Mouse (Mus musculus): Measurements from ENCODE around the gene Htra3.

Htra3 gene

GRCm38 (mm10) chr5:35655753-35656485, 23.7 kb downstream of the Htra3 start:
- DNase-seq (ENCODE audit: extremely low read depth, insufficient read length, low spot score) = no peak

DNA sequence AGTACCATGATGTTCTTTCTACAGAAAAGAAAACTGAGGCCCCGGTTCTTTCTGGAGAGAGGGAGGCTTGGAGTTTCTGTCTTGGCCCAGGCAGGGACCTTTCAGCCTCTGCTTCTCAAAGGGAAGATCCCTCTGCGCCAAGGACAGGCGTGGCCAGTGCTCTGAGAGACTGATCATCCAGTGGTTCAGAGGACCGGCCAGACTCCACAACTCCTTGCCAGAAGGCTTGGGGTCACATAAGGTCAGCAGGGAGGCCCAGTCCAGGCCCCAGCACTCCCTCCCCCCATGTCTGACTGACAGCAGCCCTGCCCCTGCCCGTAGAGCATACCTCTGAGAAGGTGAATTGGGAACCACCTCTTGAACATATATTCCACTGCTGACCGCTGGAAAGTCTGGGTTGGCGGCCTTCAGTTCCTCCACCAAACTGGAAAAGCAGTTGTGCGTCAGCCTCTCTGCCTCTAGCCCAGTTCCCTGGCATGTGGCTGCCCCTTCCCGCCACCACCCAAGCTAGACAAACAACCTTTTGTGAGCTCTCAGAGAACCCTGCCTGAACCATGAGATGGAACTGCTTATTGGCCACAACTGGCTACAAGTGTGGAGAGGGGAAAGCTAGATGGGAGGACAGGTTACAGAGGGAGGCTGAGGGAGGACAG, 25.7 kb downstream of the Htra3 start:
- no peak for DNase-seq (ENCODE audit: extremely low read depth, insufficient read length, low spot score)

- DNase-seq (ENCODE audit: extremely low read depth, insufficient read length, low spot score) = no peak
Observed at GRCm38 (mm10) chr5:35652872-35653271, 26.7 kb downstream of the Htra3 start.

GRCm38 (mm10) chr5:35652319-35652718, 27.3 kb downstream of the Htra3 start:
- DNase-seq (ENCODE audit: extremely low read depth, insufficient read length, low spot score) = no peak

DNA sequence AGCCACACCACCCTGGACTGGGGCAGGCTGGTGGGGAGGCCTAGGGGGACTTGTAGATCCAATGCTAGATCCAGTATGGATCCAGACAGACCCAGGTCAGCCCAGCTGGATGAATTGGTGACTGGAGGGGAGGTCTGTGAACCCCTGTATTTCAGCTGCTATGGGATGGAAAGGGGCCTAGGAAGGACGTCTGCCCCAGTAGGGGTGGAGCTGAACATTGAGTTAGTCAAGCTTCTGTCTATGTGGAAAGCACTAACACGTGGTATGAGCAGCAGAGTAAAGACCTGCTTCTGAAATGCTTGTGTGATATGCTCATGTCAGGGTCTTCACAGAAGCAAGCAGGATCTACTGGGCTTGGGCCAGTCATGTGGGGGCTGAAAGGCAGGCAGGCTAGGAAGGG, 31.4 kb downstream of the Htra3 start:
- DNase-seq (ENCODE audit: extremely low read depth, insufficient read length, low spot score) = no peak

DNA sequence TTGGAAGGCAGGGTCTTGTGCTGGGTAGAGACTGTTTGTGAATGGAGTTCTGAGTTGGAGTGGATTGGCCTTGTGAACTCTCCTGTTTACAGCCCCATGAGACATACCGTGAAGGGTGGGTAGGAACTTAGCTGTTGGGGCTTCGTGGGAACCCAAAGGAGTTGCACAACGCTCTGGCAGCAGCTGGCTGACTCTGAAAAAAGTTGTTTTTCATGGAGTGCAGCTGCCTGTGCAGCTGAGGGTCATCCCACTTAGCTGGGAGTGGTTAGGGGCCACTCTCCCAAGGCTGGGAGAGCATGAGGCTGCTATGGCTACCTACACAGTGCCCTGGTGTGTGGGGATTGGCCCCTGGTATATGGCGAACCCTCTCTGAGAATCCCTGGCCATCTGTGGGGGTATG, 32.0 kb downstream of the Htra3 start:
- no peak for DNase-seq (ENCODE audit: extremely low read depth, insufficient read length, low spot score)

DNA sequence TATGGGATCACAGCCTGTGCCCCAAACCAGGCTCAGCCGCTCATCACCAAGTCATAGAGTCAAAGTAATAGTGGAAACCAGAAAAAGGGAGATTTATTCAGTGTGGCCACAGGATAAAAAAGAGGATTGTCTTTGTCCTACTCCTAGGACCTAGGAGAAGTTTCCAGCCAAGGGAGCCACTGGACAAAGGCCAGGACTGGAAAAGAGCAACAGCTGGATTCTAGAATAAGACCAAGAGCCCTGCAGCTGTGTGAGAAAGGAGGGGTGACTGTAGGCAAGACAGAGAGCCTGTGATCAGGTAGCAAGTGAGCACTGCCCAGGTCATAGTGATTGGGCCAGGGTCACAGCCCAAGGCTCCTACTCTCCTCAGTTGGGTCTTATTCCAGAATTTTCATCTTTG, 32.7 kb downstream of the Htra3 start:
- DNase-seq (ENCODE audit: extremely low read depth, insufficient read length, low spot score) = no peak

- no peak for DNase-seq (ENCODE audit: extremely low read depth, insufficient read length, low spot score)
Observed at GRCm38 (mm10) chr5:35645938-35646493, 33.6 kb downstream of the Htra3 start.

DNA sequence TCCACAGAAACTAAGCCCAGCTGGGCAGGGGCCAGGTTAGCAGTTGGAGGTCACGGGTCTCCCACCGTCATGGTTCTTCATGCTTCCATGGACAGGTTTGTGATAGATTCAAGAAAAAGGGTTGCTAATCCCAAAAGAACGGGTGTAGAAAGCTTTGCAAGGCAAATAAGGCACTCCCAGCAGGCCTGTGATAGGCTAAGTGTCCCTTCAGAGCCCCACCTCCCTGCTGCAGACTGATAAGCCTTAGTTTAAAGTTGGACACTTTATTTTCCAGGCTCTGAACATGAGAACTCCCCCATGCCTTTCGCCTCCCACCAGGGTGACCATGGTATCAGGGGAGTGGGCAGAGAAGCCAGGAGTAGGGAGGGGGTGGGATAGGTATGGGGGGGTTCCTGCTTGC, 35.5 kb downstream of the Htra3 start:
- DNase-seq (ENCODE audit: extremely low read depth, insufficient read length, low spot score) = no peak

- DNase-seq (ENCODE audit: extremely low read depth, insufficient read length, low spot score) = no peak
Observed at GRCm38 (mm10) chr5:35643401-35644048, 36.1 kb downstream of the Htra3 start.

- DNase-seq (ENCODE audit: extremely low read depth, insufficient read length, low spot score) = no peak
Observed at GRCm38 (mm10) chr5:35641961-35642584, 37.5 kb downstream of the Htra3 start.

DNA sequence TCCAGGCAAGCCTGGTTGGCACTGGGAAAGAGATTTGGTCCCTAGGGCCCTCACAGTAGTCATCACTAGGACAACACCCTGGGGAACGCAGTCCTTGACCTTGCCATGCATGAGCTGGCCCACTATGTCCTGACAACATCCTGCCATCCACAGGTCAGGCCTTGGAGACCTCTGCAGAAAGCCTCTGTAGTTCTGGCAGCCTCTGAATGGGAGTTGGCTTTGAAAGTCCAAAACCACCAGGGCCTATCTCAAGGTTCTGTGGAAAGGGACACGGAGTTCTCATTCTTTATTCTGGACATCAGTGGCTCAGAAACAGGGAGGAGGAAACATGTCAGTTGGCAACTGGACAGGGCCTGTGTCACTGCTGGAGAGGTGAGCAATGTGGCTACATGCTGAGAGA, 43.6 kb downstream of the Htra3 start:
- DNase-seq (ENCODE audit: extremely low read depth, insufficient read length, low spot score) = peak; percentile 38

GRCm38 (mm10) chr5:35632841-35633240, 46.7 kb downstream of the Htra3 start:
- no peak for DNase-seq (ENCODE audit: extremely low read depth, insufficient read length, low spot score)

GRCm38 (mm10) chr5:35631755-35632154, 47.8 kb downstream of the Htra3 start:
- DNase-seq (ENCODE audit: extremely low read depth, insufficient read length, low spot score) = no peak

GRCm38 (mm10) chr5:35631224-35631623, 48.4 kb downstream of the Htra3 start:
- no peak for DNase-seq (ENCODE audit: extremely low read depth, insufficient read length, low spot score)

DNA sequence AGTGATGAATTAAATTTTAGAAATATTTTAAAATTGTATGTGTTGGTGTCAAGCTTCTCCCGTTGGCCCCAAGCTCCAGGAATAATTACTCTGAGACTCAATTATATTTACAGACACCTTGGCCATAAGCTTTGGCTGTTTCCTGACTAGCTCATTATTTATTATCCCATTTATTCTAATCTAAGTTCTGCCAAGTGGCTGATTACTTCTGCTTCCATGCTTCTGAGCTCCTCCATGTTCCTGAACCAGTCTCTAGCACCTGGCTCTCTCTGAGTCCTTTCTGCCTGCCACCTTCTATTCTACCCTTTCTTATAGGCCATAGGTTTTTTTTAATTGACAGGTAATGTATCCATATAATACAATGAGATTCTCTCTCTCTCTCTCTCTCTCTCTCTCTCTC, 48.9 kb downstream of the Htra3 start:
- DNase-seq (ENCODE audit: extremely low read depth, insufficient read length, low spot score) = no peak

- no peak for DNase-seq (ENCODE audit: extremely low read depth, insufficient read length, low spot score)
Observed at GRCm38 (mm10) chr5:35629333-35629732, 50.2 kb downstream of the Htra3 start.

GRCm38 (mm10) chr5:35628685-35629084, 50.9 kb downstream of the Htra3 start:
- no peak for DNase-seq (ENCODE audit: extremely low read depth, insufficient read length, low spot score)

- no peak for DNase-seq (ENCODE audit: extremely low read depth, insufficient read length, low spot score)
Observed at GRCm38 (mm10) chr5:35627307-35627840, 52.2 kb downstream of the Htra3 start.

DNA sequence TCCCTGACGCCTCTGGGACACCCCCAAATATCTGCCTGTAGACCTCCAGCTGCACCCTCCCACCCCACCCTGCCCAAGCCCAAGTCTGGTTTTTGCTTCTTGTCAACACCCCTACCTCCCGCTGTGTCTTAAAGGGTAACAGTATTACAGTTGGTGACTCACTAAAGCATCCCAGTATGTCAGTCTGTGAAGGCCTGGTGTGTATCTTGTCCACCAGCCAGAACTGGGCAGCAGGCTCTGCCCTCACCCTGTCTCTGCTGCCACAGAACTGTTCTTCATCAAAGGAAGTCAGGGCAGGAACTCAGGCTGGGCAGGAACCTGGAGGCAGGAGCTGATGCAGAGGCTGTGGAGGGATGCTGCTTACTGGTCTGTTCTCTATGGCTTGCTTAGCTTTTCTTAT, 53.2 kb downstream of the Htra3 start:
- peak; percentile 14 for DNase-seq (ENCODE audit: extremely low read depth, insufficient read length, low spot score)

DNA sequence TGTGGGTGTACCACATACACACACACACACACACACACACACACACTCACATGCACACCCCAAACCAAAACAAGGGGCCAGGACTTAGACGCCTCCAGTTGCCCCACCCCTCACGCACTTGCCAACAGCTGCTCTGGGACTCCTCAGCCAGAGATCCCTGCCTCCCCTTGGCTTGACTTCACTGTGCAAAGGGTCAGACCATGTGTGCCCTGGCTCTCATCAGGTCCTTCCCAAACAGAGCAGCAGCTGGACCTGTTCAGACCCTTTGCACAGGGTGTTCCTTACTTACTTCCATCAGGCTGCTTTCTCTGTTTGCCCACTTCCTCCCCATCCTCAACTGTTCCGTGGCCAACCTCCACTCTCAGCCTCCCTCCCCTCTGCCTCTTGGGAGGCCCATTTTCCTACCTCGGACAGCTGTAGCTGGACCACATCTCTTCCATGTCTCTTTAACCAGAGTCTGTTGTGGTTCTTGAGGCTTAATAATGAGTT, 54.8 kb downstream of the Htra3 start:
- no peak for DNase-seq (ENCODE audit: extremely low read depth, insufficient read length, low spot score)
